Mouse (Mus musculus): ENCODE measurements around the gene Slc38a2.

The Slc38a2 gene

DNA sequence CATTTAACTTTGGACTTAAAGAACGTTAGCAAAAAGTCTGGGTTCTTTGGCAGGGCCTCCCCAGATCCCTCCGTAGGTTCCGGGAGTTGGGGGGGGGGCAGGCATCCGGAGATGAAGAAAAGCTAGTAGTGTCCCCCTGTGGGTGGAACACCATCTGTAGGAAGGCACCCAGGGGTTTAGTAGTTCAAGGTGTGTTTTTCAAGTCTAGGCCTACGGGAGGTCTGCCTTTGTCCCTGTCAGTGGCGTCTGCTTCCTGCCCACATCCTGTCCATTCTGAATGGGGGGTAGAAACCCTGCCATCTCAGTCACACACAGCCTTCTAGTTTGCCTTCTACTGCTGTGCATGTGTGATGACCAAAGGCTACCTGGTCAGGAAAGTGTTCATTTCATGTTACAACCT lies 20.6 kb upstream of the Slc38a2 start:
- DNase-seq (ENCODE audit: low read depth in 1 of 2, low spot score in 2 of 2), result no peak

- no peak for DNase-seq (ENCODE audit: low read depth in 1 of 2, low spot score in 2 of 2)
Measured at GRCm38 (mm10) chr15:96718466-96718865, 18.9 kb upstream of the Slc38a2 start.

DNA sequence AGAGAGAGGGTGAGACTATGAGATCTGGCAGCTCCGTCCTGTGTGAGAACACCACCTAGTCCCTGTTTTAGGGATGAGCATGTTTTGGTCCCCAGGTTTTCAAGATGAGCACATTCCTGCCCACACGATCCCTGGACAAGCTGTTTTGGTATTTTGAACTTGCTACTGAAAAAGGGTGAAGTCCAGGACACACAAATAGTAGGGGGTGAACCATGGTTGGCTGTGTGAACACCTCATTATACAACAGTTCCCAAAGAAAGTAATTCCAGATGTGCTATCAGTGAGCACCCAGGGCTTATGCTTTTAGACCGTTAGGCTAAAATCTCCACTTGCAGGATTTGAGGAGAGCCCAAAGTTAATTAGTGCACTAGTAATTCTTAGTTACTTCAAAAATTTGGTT lies 17.7 kb upstream of the Slc38a2 start:
- no peak for DNase-seq (ENCODE audit: low read depth in 1 of 2, low spot score in 2 of 2)

GRCm38 (mm10) chr15:96716371-96716770 lies 16.8 kb upstream of the Slc38a2 start:
- DNase-seq (ENCODE audit: low read depth in 1 of 2, low spot score in 2 of 2), result no peak

- DNase-seq (ENCODE audit: low read depth in 1 of 2, low spot score in 2 of 2), result no peak
Measured at GRCm38 (mm10) chr15:96715692-96716080, 16.2 kb upstream of the Slc38a2 start.

GRCm38 (mm10) chr15:96715079-96715691 lies 15.7 kb upstream of the Slc38a2 start:
- peak in 1 of 2 experiments; percentile 26 for DNase-seq (ENCODE audit: low read depth in 1 of 2, low spot score in 2 of 2)

DNA sequence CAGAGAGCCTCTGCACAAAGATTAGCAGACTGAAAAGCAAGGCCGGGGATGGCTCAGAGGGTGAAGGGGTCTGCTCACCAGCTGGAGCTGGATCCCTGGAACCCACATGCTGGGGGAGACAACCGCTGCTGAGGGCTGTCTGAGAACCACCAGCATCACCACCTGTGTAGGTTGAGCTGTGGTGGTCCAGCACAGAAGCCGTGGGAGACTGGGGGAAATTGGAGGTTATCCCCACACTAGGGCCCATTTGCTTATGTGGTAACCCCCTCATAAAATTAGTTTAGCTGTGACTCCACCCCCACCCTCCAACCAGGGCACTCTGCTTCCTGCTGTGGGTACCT lies 15.1 kb upstream of the Slc38a2 start:
- no peak for DNase-seq (ENCODE audit: low read depth in 1 of 2, low spot score in 2 of 2)

GRCm38 (mm10) chr15:96713758-96714675 lies 14.5 kb upstream of the Slc38a2 start:
- DNase-seq (ENCODE audit: low read depth in 1 of 2, low spot score in 2 of 2), result no peak

DNA sequence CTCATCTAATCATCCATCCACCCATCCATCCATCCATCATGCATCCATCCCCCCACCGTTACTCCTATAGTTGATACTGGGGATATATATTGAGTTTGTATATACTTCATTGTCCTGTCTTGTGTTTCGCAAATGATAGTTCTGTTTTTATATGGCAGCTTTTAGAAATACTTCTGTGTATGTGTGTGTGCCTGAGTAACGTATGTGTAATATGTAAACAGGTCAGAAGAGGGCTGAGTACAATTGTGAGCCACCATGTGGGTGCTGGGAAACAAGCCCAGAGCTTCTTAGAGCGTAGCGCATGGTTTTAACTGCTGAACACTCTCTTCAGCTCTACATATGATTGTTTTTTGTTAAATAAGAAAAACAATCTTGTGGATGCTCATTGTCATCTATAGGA lies 12.8 kb upstream of the Slc38a2 start:
- no peak for DNase-seq (ENCODE audit: low read depth in 1 of 2, low spot score in 2 of 2)

- DNase-seq (ENCODE audit: low read depth in 1 of 2, low spot score in 2 of 2), result no peak
Measured at GRCm38 (mm10) chr15:96711664-96712063, 12.1 kb upstream of the Slc38a2 start.

GRCm38 (mm10) chr15:96710352-96711114 lies 11.0 kb upstream of the Slc38a2 start:
- DNase-seq (ENCODE audit: low read depth in 1 of 2, low spot score in 2 of 2), result no peak

- peak; percentile 95 to 98 for DNase-seq (ENCODE audit: low read depth in 1 of 2, low spot score in 2 of 2)
Measured at GRCm38 (mm10) chr15:96709491-96710351, 10.2 kb upstream of the Slc38a2 start.

DNA sequence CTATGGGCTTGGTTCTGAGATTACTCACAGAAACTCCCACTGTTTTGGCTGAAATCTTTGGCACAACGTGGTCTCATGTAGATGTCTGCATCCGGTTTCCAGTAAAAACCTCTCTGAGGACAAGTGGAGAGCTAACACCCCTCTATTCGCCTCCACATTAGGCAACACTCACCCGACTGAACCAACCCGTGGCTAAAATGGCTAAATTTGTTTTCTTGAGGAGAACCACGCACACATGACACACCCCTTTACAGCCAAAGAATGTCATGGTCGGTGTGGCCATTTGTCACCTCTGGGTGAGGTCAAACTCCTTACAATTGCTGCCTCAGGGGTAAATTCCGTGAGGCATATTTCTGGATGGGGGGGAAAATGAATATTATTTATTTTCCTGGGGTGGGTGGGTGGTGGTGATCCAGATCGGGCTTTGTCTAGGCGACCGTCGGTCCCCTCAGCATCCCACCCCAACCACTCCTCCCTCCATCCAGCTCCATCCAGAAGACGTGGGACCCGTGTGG lies 9.5 kb upstream of the Slc38a2 start:
- no peak for DNase-seq (ENCODE audit: low read depth in 1 of 2, low spot score in 2 of 2)

DNA sequence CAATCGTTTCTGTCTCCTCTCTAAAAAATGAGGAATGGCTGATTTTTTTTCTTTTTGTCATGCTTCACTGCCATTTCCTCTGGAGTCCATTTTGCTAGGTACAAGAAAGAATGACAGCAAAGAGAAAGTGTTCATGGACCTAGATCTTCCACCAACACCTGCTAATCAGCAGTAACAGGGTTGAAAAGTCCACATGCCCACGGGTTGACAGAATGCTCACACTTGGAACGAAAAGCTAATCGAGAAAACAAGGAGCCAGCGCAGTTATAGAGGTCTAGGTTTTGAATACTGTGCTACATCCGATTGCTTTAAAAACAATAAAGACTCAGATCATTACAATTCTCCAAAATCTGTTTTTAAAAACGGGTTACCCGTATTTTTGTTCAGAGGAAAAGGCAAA lies 8.9 kb upstream of the Slc38a2 start:
- no peak for DNase-seq (ENCODE audit: low read depth in 1 of 2, low spot score in 2 of 2)

DNA sequence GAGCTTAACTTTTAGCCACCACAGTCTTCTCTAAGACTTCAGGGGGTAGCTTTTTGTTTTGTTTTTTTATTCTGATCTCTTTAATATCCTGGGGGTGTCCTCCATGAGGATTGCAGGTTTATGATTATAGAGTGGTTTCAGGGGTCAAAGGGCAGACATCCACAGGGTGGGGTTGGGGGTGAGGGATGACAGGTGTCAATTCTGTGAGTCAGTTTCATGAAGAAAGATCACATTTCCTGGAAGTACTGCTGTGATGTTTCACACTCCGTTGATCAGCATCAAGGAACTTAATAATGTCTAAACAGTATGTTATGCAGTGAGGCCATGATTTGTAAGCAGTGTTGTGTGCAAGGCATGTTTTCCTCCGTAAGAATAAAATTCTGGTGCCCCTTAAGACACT lies 8.4 kb upstream of the Slc38a2 start:
- DNase-seq (ENCODE audit: low read depth in 1 of 2, low spot score in 2 of 2), result no peak

DNA sequence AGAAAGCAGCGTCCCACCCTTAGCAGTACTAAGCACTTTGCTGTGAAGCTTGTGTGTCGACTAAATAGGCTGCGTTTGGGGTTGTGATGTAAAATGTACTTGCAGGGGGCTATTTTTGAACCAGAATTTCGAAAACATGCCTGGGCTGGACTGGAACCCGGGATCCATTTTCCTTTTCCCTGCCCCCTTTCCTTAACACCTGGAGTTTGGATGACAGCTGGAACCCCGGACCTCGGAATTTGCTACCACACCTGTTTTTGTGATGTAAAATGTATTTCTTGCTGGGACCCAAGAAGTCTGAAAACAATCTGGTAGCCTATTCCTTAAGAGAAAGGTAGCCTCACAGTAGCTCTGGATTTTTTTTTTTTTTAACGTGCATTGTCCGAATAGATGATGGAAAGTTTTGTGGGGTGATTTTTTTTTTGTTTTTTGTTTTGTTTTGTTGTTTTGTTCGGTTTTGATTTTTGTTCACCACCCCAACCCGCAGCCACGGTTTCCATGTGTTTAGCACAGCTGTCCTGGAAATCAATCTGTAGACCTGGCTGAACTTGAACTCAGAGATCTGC lies 3.0 kb upstream of the Slc38a2 start:
- DNase-seq (ENCODE audit: low read depth in 1 of 2, low spot score in 2 of 2), result no peak

GRCm38 (mm10) chr15:96700766-96701165 lies 1.2 kb upstream of the Slc38a2 start:
- no peak for DNase-seq (ENCODE audit: low read depth in 1 of 2, low spot score in 2 of 2)

GRCm38 (mm10) chr15:96698658-96699448 lies 677 bp downstream of the Slc38a2 start:
- DNase-seq (ENCODE audit: low read depth in 1 of 2, low spot score in 2 of 2), result peak in 1 of 2 experiments; percentile 79

GRCm38 (mm10) chr15:96697901-96698657 lies 1.5 kb downstream of the Slc38a2 start:
- DNase-seq (ENCODE audit: low read depth in 1 of 2, low spot score in 2 of 2), result no peak

All from monocyte, adult 2 months (primary cell).